ENCODE assay signal across 15 mouse cellular contexts in genomic region chr9:45676578-45676977, GRCm38 (mm10).
A peak's percentile ranks its signal among the peaks of the same experiment; 100 is the strongest.
DNase-seq lines count a peak whose midpoint lies in the region; ATAC-seq and TF ChIP-seq lines count a peak whose summit lies in the region.
"Had no signal": no experiment of that assay in that cellular context is flagged by ENCODE, and none has a peak within 500 bp of the region (broad histone marks: within the 10 kb centered on the region; RNA-seq: fewer than 3 reads in every experiment).

No protein-coding gene starts in this region.

- H3K4me3 ChIP-seq in forebrain, embryonic 11.5 days (ENCODE audit: low read depth, low read length) = no peak overlapping the region
- H3K4me3 ChIP-seq in hindbrain, postnatal 0 days (ENCODE audit: low read length) = no peak overlapping the region
- no peak overlapping the region for H3K4me3 ChIP-seq in neural tube, embryonic 15.5 days (replicated peaks)
- H3K4me3 ChIP-seq: kidney, embryonic 15.5 days; left cerebral cortex, adult 2 months; lung, embryonic 15.5 days had no signal

- WGBS in forebrain, embryonic 11.5 days = 26% methylated on average over 8 of the region's 8 CpGs
- 7% methylated on average over 8 of the region's 8 CpGs for WGBS in hindbrain, postnatal 0 days
- WGBS in neural tube, embryonic 15.5 days = 11% methylated on average over 8 of the region's 8 CpGs

- peak; percentile 38 for DNase-seq in embryo, embryonic 10.5 days (ENCODE audit: low spot score)
- DNase-seq in embryo, embryonic 9.5 days (ENCODE audit: extremely low spot score) = no peak
- DNase-seq in forebrain, embryonic 11.5 days (ENCODE audit: low spot score) = no peak
- DNase-seq in hindbrain, postnatal 0 days (ENCODE audit: low spot score) = peak; percentile 77
- no peak for DNase-seq in thymus, postnatal 36 days
- no peak for DNase-seq in cerebellum, adult 18-20 months
- DNase-seq in left cerebral cortex, postnatal 4 days = no peak
- DNase-seq: adrenal gland, adult 8-10 months; cerebellum, adult 2 months; heart, postnatal 4 days had no signal

- H3K27ac ChIP-seq in forebrain, embryonic 11.5 days (ENCODE audit: low read depth, low read length) = peak overlapping the region; percentile 82
- H3K27ac ChIP-seq in hindbrain, postnatal 0 days = peak overlapping the region; percentile 89
- peak overlapping the region; percentile 83 for H3K27ac ChIP-seq in neural tube, embryonic 15.5 days (replicated peaks)

- no peak for TF ChIP-seq CTCF in hindbrain, postnatal 0 days (IDR thresholded peaks at IDR 0.05; ENCODE audit: low read depth)

- H3K9me3 ChIP-seq in forebrain, embryonic 11.5 days (ENCODE audit: control insufficient read depth, low read length) = no peaks in the 10 kb centered on the region
- H3K9me3 ChIP-seq in hindbrain, postnatal 0 days (ENCODE audit: low read length) = no peaks in the 10 kb centered on the region
- H3K9me3 ChIP-seq in neural tube, embryonic 15.5 days (replicated peaks) = no peaks in the 10 kb centered on the region
- H3K9me3 ChIP-seq: G1E; kidney, embryonic 15.5 days; lung, embryonic 15.5 days had no signal

- H3K27me3 ChIP-seq in forebrain, embryonic 11.5 days (ENCODE audit: control insufficient read depth, insufficient read depth, low read length) = no peaks in the 10 kb centered on the region
- no peaks in the 10 kb centered on the region for H3K27me3 ChIP-seq in hindbrain, postnatal 0 days (ENCODE audit: insufficient read depth, low read length)
- no peaks in the 10 kb centered on the region for H3K27me3 ChIP-seq in neural tube, embryonic 15.5 days (replicated peaks)
- H3K27me3 ChIP-seq: lung, embryonic 15.5 days had no signal

- peaks cover 31% of the 10 kb centered on the region for H3K4me1 ChIP-seq in forebrain, embryonic 11.5 days (replicated peaks; ENCODE audit: control insufficient read depth, insufficient read depth, low read length)
- peaks cover 32% of the 10 kb centered on the region for H3K4me1 ChIP-seq in hindbrain, postnatal 0 days (ENCODE audit: insufficient read depth, low read length)
- peaks cover 56% of the 10 kb centered on the region for H3K4me1 ChIP-seq in neural tube, embryonic 15.5 days

- intact Hi-C loops in left cerebral cortex, postnatal 4 days (cut with DNase I) = no loop called here

- ATAC-seq in forebrain, embryonic 11.5 days (replicated peaks; ENCODE audit: low FRiP score) = peak; percentile 48; the same call in 1 of the 2 replicates
- peak; percentile 44; the same call in 1 of the 2 replicates for ATAC-seq in hindbrain, postnatal 0 days
- peak; percentile 29; the same call in 1 of the 2 replicates for ATAC-seq in neural tube, embryonic 15.5 days (ENCODE audit: low FRiP score)

- H3K36me3 ChIP-seq in forebrain, embryonic 11.5 days (ENCODE audit: control insufficient read depth, insufficient read depth, low read length) = no peaks in the 10 kb centered on the region
- H3K36me3 ChIP-seq in hindbrain, postnatal 0 days (ENCODE audit: insufficient read depth, low read length) = no peaks in the 10 kb centered on the region
- no peaks in the 10 kb centered on the region for H3K36me3 ChIP-seq in neural tube, embryonic 15.5 days
- H3K36me3 ChIP-seq: G1E; kidney, embryonic 15.5 days; lung, embryonic 15.5 days had no signal

- peak overlapping the region; percentile 5; the same call in 1 of the 2 replicates for H3K4me2 ChIP-seq in forebrain, embryonic 11.5 days (ENCODE audit: low read depth, low read length, severe bottlenecking)
- H3K4me2 ChIP-seq in hindbrain, postnatal 0 days (ENCODE audit: low read depth, low read length) = no peak overlapping the region
- no peak overlapping the region for H3K4me2 ChIP-seq in neural tube, embryonic 15.5 days

- H3K9ac ChIP-seq in forebrain, embryonic 11.5 days (ENCODE audit: low read length) = peak overlapping the region; percentile 29
- no peak overlapping the region for H3K9ac ChIP-seq in hindbrain, postnatal 0 days (replicated peaks; ENCODE audit: low read length)
- 0 out of 2 replicates have a peak overlapping the region, but pooled peaks have one; percentile 15 for H3K9ac ChIP-seq in neural tube, embryonic 15.5 days (replicated peaks)
- H3K9ac ChIP-seq: kidney, embryonic 15.5 days; lung, embryonic 15.5 days had no signal

Comparison
In these comparisons a context has a peak if more than half of its experiments do, and no peak if none do; other contexts are left out.
1. DNase-seq: peak in embryo, embryonic 10.5 days (single experiment) and hindbrain, postnatal 0 days (single experiment); none in embryo, embryonic 9.5 days (single experiment), forebrain, embryonic 11.5 days (single experiment), thymus, postnatal 36 days (0 of 2), cerebellum, adult 18-20 months (0 of 2) and left cerebral cortex, postnatal 4 days (single experiment).
2. Peak in every context shown above with its lines, with median percentiles within 50 percentile points of each other: ATAC-seq and H3K27ac ChIP-seq.